Mouse (Mus musculus): Measurements from ENCODE around the gene Lgi4. TPM values are rescaled to one million over a fixed set of nuclear protein-coding genes. Genes with fewer than 3 reads are reported as not detected.

Lgi4 gene
- not detected for total RNA-seq (2023)

GRCm38 (mm10) chr7:31059108-31059507 is at the start of gene Lgi4:
Lgi4 (plus strand) TSS chr7:31059342.

GRCm38 (mm10) chr7:31042431-31042910 is 16.7 kb upstream of the Lgi4 start, which contains the start of gene Fxyd5:
Fxyd5 (minus strand) TSS chr7:31042481.

GRCm38 (mm10) chr7:31051321-31052021 is 7.7 kb upstream of the Lgi4 start, which contains the start of gene Fxyd7:
Fxyd7 (minus strand) TSS chr7:31051467.

GRCm38 (mm10) chr7:31057071-31057470 is 2.1 kb upstream of the Lgi4 start, which contains the start of gene Fxyd1:
Fxyd1 (minus strand) TSS chr7:31057199.

GRCm38 (mm10) chr7:31076492-31076891 is 17.4 kb downstream of the Lgi4 start, which contains the start of gene Fxyd3:
Fxyd3 (minus strand) TSS chr7:31076704.

GRCm38 (mm10) chr7:31115182-31115581 is 56.0 kb downstream of the Lgi4 start, which contains the start of gene Hpn:
Hpn (minus strand) TSS chr7:31115290.

Other genes with a start within 250 kb of the Lgi4 start
- gene Ffar2, start 235.6 kb upstream of the Lgi4 start, total RNA-seq (2023), result 1 to 10 TPM in 1 of 2 experiments, under 1 TPM in 1; 0.62 to 2.0 TPM
- gene Ffar3, start 203.2 kb upstream of the Lgi4 start, total RNA-seq (2023), result not detected
- gene Ffar1, start 197.8 kb upstream of the Lgi4 start, total RNA-seq (2023), result under 1 TPM in 1 of 2 experiments, not detected in 1; 0.35 TPM
- gene Cd22, start 179.0 kb upstream of the Lgi4 start, total RNA-seq (2023), result 1 to 10 TPM; 5.3 to 9.8 TPM
- gene Mag, start 144.5 kb upstream of the Lgi4 start, total RNA-seq (2023), result not detected
- gene Hamp2, start 134.7 kb upstream of the Lgi4 start, total RNA-seq (2023), result not detected
- gene Hamp, start 115.3 kb upstream of the Lgi4 start, total RNA-seq (2023), result not detected
- 100 to 1,000 TPM; 150 to 156 TPM for gene Usf2, start 102.5 kb upstream of the Lgi4 start, total RNA-seq (2023)
- 1 to 10 TPM; 3.6 to 3.7 TPM for gene Lsr, start 85.9 kb upstream of the Lgi4 start, total RNA-seq (2023)
- gene Fam187b, start 85.6 kb upstream of the Lgi4 start, total RNA-seq (2023), result under 1 TPM in 1 of 2 experiments, not detected in 1; 0.20 TPM
- gene Fxyd5, start 16.9 kb upstream of the Lgi4 start, total RNA-seq (2023), result 100 to 1,000 TPM; 878 to 928 TPM
- 1 to 10 TPM; 1.5 to 1.6 TPM for gene Fxyd7, start 7.9 kb upstream of the Lgi4 start, total RNA-seq (2023)
- not detected for gene Fxyd1, start 2.1 kb upstream of the Lgi4 start, total RNA-seq (2023)
- gene Fxyd3, start 17.4 kb downstream of the Lgi4 start, total RNA-seq (2023), result not detected
- 1 to 10 TPM; 1.7 to 4.2 TPM for gene Hpn, start 55.9 kb downstream of the Lgi4 start, total RNA-seq (2023)
- gene Scn1b, start 67.7 kb downstream of the Lgi4 start, total RNA-seq (2023), result 1 to 10 TPM; 3.6 to 4.2 TPM
- gene Gramd1a, start 96.6 kb downstream of the Lgi4 start, total RNA-seq (2023), result 100 to 1,000 TPM; 920 to 931 TPM
- not detected for gene Scgb2b2, start 231.2 kb downstream of the Lgi4 start, total RNA-seq (2023)
- gene Scgb1b2, start 232.5 kb downstream of the Lgi4 start, total RNA-seq (2023), result not detected